Comparison of ENCODE assay signal across 8 mouse cellular contexts in the genomic region with DNA sequence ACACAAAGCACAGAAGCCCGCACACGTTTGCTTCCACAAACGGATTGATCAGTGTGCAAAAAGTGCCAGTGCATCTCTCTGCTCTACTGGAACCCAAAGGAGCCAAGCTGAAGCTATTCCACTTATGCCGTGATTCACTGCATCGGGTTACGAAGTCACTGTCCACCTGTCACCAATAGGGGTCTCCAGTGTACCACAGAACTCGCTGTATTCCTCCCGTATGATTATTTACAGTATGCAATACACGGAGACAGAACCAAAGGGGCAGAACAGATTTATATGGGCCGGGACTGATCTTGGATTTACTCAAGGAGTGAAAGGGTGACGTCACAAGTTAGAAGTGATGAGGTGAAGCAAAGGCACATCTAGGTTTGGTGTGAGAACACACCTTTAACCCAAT.
A peak's percentile ranks its signal among the peaks of the same experiment; 100 is the strongest.
DNase-seq lines count a peak whose midpoint lies in the region; ATAC-seq and TF ChIP-seq lines count a peak whose summit lies in the region.

No protein-coding gene starts in this region.

- peak; percentile 44 for DNase-seq in CD4-positive, CD25-positive, alpha-beta regulatory T cell, adult 2 months (ENCODE audit: low read depth, low spot score)
- DNase-seq in gastrocnemius, postnatal 10 days, result peak; percentile 45
- peak; percentile 73 for DNase-seq in hindlimb bud, embryonic 11.5 days (ENCODE audit: extremely low spot score, low read depth, low spot score)
- peak; percentile 50 to 66 for DNase-seq in layer of hippocampus, postnatal 36 days
- peak; percentile 39 to 72 for DNase-seq in lung, postnatal 4 days
- peak; percentile 51 to 59 for DNase-seq in right cerebral cortex, postnatal 36 days (ENCODE audit: low spot score in 2 of 2)

- H3K4me3 ChIP-seq in cortical plate, adult 2 months (ENCODE audit: insufficient read depth, low read length), result no peak overlapping the region

- no peak for TF ChIP-seq POLR2A in cortical plate, adult 2 months (IDR thresholded peaks at IDR 0.05; ENCODE audit: extremely low read depth, insufficient read depth, low read length)

- peak; percentile 95 for TF ChIP-seq CTCF in cortical plate, adult 2 months (IDR thresholded peaks at IDR 0.05; ENCODE audit: extremely low read depth, insufficient read depth, low read length)

- H3K27ac ChIP-seq in cortical plate, adult 2 months (ENCODE audit: insufficient read depth, low read length), result no peak overlapping the region

- no peaks in the 10 kb centered on the region for H3K4me1 ChIP-seq in cortical plate, adult 2 months (ENCODE audit: control insufficient read depth, insufficient read depth, low read length)

- ATAC-seq in CD4-positive, CD25-positive, alpha-beta regulatory T cell, adult 4 months, result no peak
